Mouse (Mus musculus): ENCODE data around the gene Hist1h3g. TPM values are rescaled to one million over a fixed set of nuclear protein-coding genes. Genes with fewer than 3 reads are reported as not detected.
A peak's percentile ranks its signal among the peaks of the same experiment; 100 is the strongest.
"Not testable (repeated sequence)": the region's sequence is repeated elsewhere in the genome, so short reads cannot be mapped to it uniquely, and the experiment has no call there.

Gene Hist1h3g
- 2.2 TPM in 1 of 2 replicates, not detected in the other for polyA plus RNA-seq (2015; fragmentation: Nextera tagmentation; extraction: Ambion mirVana)

GRCm38 (mm10) chr13:23535137-23536075 lies at the start of gene Hist1h3g:
TSS of gene Hist1h3g (plus strand) at chr13:23535422.
- peak within 1 kb of the TSS; percentile 12; the same call in 1 of the 2 replicates for H3K9ac ChIP-seq
- peak within 1 kb of the TSS; percentile 85 for H3K4me2 ChIP-seq
- H3K27ac ChIP-seq = peak within 1 kb of the TSS; percentile 48; the same call in 1 of the 2 replicates
- under 1% methylated on average over 50 of the region's 62 CpGs for WGBS
- H3K36me3 ChIP-seq (replicated peaks); H3K27me3 ChIP-seq (replicated peaks); H3K9me3 ChIP-seq: not testable (repeated sequence)
- peak; percentile 89 for ATAC-seq (replicated peaks)
- peak within 1 kb of the TSS; percentile 54 for H3K4me3 ChIP-seq
- H3K4me1 ChIP-seq = peaks cover 31% of the 10 kb centered on the region

GRCm38 (mm10) chr13:23488400-23489322 lies 46.6 kb upstream of the Hist1h3g start, which contains the start of gene Btn2a2:
TSS of gene Btn2a2 (minus strand) at chr13:23488857.
- no peak within 1 kb of the TSS for H3K27ac ChIP-seq
- H3K27me3 ChIP-seq (replicated peaks) = no peaks in the 10 kb centered on the region
- no peaks in the 10 kb centered on the region for H3K36me3 ChIP-seq (replicated peaks)
- peak within 1 kb of the TSS; percentile 57 for H3K4me2 ChIP-seq
- peak within 1 kb of the TSS; percentile 38 for H3K4me3 ChIP-seq
- H3K9ac ChIP-seq = peak within 1 kb of the TSS; percentile 19; the same call in 1 of the 2 replicates
- peaks cover 10% of the 10 kb centered on the region for H3K4me1 ChIP-seq
- ATAC-seq (replicated peaks) = peak; percentile 99
- 5% methylated on average over 14 of the region's 14 CpGs for WGBS
- H3K9me3 ChIP-seq = no peaks in the 10 kb centered on the region

- Histone ChIP-seq H3K4me3 (no peak overlapping the region), H3K27me3 (replicated peaks) (no peaks in the 10 kb centered on the region), H3K9ac (no peak overlapping the region), H3K27ac (no peak overlapping the region), H3K36me3 (replicated peaks) (no peaks in the 10 kb centered on the region), H3K4me1 (peaks cover 10% of the 10 kb centered on the region), H3K9me3 (no peaks in the 10 kb centered on the region), H3K4me2 (no peak overlapping the region)
- WGBS = 79% methylated on average over 1 of the region's 1 CpGs
- ATAC-seq (replicated peaks) = no peak
These were observed 44.4 kb upstream of the Hist1h3g start for GRCm38 (mm10) chr13:23490863-23491262.

- H3K4me2 ChIP-seq = no peak overlapping the region
- H3K4me1 ChIP-seq = peaks cover 10% of the 10 kb centered on the region
- H3K27me3 ChIP-seq (replicated peaks) = no peaks in the 10 kb centered on the region
- no peaks in the 10 kb centered on the region for H3K9me3 ChIP-seq
- WGBS = 20% methylated on average over 1 of the region's 1 CpGs
- H3K27ac ChIP-seq = no peak overlapping the region
- no peak overlapping the region for H3K4me3 ChIP-seq
- H3K36me3 ChIP-seq (replicated peaks) = no peaks in the 10 kb centered on the region
- H3K9ac ChIP-seq = no peak overlapping the region
- no peak for ATAC-seq (replicated peaks)
These were observed 44.0 kb upstream of the Hist1h3g start for GRCm38 (mm10) chr13:23491263-23491662.

GRCm38 (mm10) chr13:23491990-23492389 lies 43.2 kb upstream of the Hist1h3g start:
- H3K27me3 ChIP-seq (replicated peaks) = peaks cover 3% of the 10 kb centered on the region; the same call in 1 of the 2 replicates

GRCm38 (mm10) chr13:23495526-23495925 lies 39.7 kb upstream of the Hist1h3g start:
- H3K9me3 ChIP-seq = no peaks in the 10 kb centered on the region
- peaks cover 15% of the 10 kb centered on the region; the same call in 1 of the 2 replicates for H3K27me3 ChIP-seq (replicated peaks)
- no peak overlapping the region for H3K4me2 ChIP-seq
- H3K4me3 ChIP-seq = no peak overlapping the region
- H3K36me3 ChIP-seq (replicated peaks) = no peaks in the 10 kb centered on the region
- no peak for ATAC-seq (replicated peaks)
- WGBS = 73% methylated on average over 6 of the region's 6 CpGs
- no peak overlapping the region for H3K9ac ChIP-seq
- H3K4me1 ChIP-seq = peaks cover 11% of the 10 kb centered on the region
- no peak overlapping the region for H3K27ac ChIP-seq

More at GRCm38 (mm10) chr13:23491990-23492389, 43.2 kb upstream of the Hist1h3g start:
- Histone ChIP-seq H3K4me1 (peaks cover 10% of the 10 kb centered on the region), H3K36me3 (replicated peaks) (no peaks in the 10 kb centered on the region), H3K4me2 (peak overlapping the region; percentile 41), H3K9ac (no peak overlapping the region), H3K27ac (no peak overlapping the region), H3K9me3 (no peaks in the 10 kb centered on the region), H3K4me3 (peak overlapping the region; percentile 14)
- no peak for ATAC-seq (replicated peaks)
- WGBS = 3% methylated on average over 14 of the region's 14 CpGs

- Histone ChIP-seq H3K36me3 (replicated peaks) (no peaks in the 10 kb centered on the region), H3K4me1 (peaks cover 4% of the 10 kb centered on the region; the same call in 1 of the 2 replicates), H3K9me3 (no peaks in the 10 kb centered on the region), H3K4me3 (peak overlapping the region; percentile 21), H3K27me3 (replicated peaks) (peaks cover 15% of the 10 kb centered on the region; the same call in 1 of the 2 replicates), H3K4me2 (peak overlapping the region; percentile 33), H3K9ac (no peak overlapping the region), H3K27ac (no peak overlapping the region)
- no peak for ATAC-seq (replicated peaks)
- 4% methylated on average over 19 of the region's 19 CpGs for WGBS
These were observed 37.4 kb upstream of the Hist1h3g start for GRCm38 (mm10) chr13:23497656-23498321.

GRCm38 (mm10) chr13:23498653-23499052 lies 36.6 kb upstream of the Hist1h3g start:
- Histone ChIP-seq H3K27me3 (replicated peaks) (peaks cover 15% of the 10 kb centered on the region; the same call in 1 of the 2 replicates), H3K9ac (no peak overlapping the region), H3K27ac (no peak overlapping the region), H3K4me1 (peaks cover 4% of the 10 kb centered on the region), H3K4me2 (peak overlapping the region; percentile 33), H3K4me3 (peak overlapping the region; percentile 21), H3K36me3 (replicated peaks) (no peaks in the 10 kb centered on the region), H3K9me3 (no peaks in the 10 kb centered on the region)
- 6% methylated on average over 10 of the region's 10 CpGs for WGBS
- no peak for ATAC-seq (replicated peaks)

GRCm38 (mm10) chr13:23499943-23500342 lies 35.3 kb upstream of the Hist1h3g start:
- H3K36me3 ChIP-seq (replicated peaks) = no peaks in the 10 kb centered on the region
- H3K27me3 ChIP-seq (replicated peaks) = peaks cover 15% of the 10 kb centered on the region; the same call in 1 of the 2 replicates
- H3K9me3 ChIP-seq = no peaks in the 10 kb centered on the region
- H3K4me3 ChIP-seq = no peak overlapping the region
- H3K9ac ChIP-seq = no peak overlapping the region
- no peak overlapping the region for H3K27ac ChIP-seq
- H3K4me1 ChIP-seq = peaks cover 4% of the 10 kb centered on the region
- WGBS = 8% methylated on average over 7 of the region's 7 CpGs
- H3K4me2 ChIP-seq = no peak overlapping the region
- no peak for ATAC-seq (replicated peaks)

GRCm38 (mm10) chr13:23500424-23501200 lies 34.6 kb upstream of the Hist1h3g start:
- H3K4me3 ChIP-seq = no peak overlapping the region
- 2% methylated on average over 17 of the region's 17 CpGs for WGBS
- no peaks in the 10 kb centered on the region for H3K9me3 ChIP-seq
- no peak overlapping the region for H3K27ac ChIP-seq
- peak; percentile 57 for ATAC-seq (replicated peaks)
- H3K9ac ChIP-seq = no peak overlapping the region
- peaks cover 5% of the 10 kb centered on the region for H3K4me1 ChIP-seq
- no peaks in the 10 kb centered on the region for H3K36me3 ChIP-seq (replicated peaks)
- H3K4me2 ChIP-seq = no peak overlapping the region
- peaks cover 15% of the 10 kb centered on the region; the same call in 1 of the 2 replicates for H3K27me3 ChIP-seq (replicated peaks)

- Histone ChIP-seq H3K9me3 (no peaks in the 10 kb centered on the region), H3K36me3 (replicated peaks) (no peaks in the 10 kb centered on the region), H3K4me1 (peaks cover 10% of the 10 kb centered on the region), H3K9ac (no peak overlapping the region), H3K4me3 (no peak overlapping the region), H3K27me3 (replicated peaks) (peaks cover 18% of the 10 kb centered on the region; the same call in 1 of the 2 replicates), H3K4me2 (no peak overlapping the region), H3K27ac (no peak overlapping the region)
- no peak for ATAC-seq (replicated peaks)
- 30% methylated on average over 5 of the region's 5 CpGs for WGBS
These were observed 33.7 kb upstream of the Hist1h3g start for GRCm38 (mm10) chr13:23501511-23501910.

All from midbrain, embryonic 15.5 days (tissue).